Mouse (Mus musculus): ENCODE data around the gene Pdilt. TPM values are rescaled to one million over a fixed set of nuclear protein-coding genes. Genes with fewer than 3 reads are reported as not detected.

The Pdilt gene
- polyA plus RNA-seq, 1 experiment from 2014 or later = not detected

DNA sequence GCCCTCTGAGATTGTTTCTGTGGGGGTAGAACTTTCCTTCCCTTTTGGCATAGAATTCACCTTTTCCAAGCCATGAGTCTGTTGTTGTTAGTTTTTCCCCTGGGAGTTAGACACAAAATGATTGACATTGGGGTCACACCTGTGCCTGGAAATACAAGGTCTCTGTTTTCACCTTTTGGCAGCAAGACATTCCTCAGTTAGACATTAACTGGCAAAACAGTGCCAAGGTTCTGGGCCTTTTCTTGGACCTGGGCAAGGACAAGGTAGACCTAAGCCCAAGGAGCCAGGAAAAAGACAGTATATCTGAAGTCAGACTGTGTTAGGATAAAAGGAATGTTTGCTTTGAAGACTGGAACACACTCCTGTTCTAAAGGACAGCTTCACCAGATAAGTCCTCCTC lies 44.0 kb downstream of the Pdilt start, which contains the start of gene Umod:
Gene Umod, minus strand, starts transcription at position 27 of the 400 bp plus-strand sequence.
- no peak for DNase-seq (ENCODE audit: low spot score)
- H3K9ac ChIP-seq (ENCODE audit: low read depth, low read length) = no peak within 1 kb of the TSS
- ATAC-seq (ENCODE audit: low read depth) = no peak
- no peak within 1 kb of the TSS for H3K4me3 ChIP-seq (ENCODE audit: low read depth, low read length)
- no peaks in the 10 kb centered on the region for H3K4me1 ChIP-seq (ENCODE audit: control insufficient read depth, insufficient read depth, low read length)
- H3K9me3 ChIP-seq (ENCODE audit: control insufficient read depth, low read length) = no peaks in the 10 kb centered on the region
- no peaks in the 10 kb centered on the region for H3K27me3 ChIP-seq (replicated peaks; ENCODE audit: control insufficient read depth, insufficient read depth, low read length)
- H3K4me2 ChIP-seq (ENCODE audit: low read depth, low read length) = no peak within 1 kb of the TSS
- no peaks in the 10 kb centered on the region for H3K36me3 ChIP-seq (ENCODE audit: control insufficient read depth, insufficient read depth, low read length)
- H3K27ac ChIP-seq (replicated peaks; ENCODE audit: low read depth, low read length) = no peak within 1 kb of the TSS

DNA sequence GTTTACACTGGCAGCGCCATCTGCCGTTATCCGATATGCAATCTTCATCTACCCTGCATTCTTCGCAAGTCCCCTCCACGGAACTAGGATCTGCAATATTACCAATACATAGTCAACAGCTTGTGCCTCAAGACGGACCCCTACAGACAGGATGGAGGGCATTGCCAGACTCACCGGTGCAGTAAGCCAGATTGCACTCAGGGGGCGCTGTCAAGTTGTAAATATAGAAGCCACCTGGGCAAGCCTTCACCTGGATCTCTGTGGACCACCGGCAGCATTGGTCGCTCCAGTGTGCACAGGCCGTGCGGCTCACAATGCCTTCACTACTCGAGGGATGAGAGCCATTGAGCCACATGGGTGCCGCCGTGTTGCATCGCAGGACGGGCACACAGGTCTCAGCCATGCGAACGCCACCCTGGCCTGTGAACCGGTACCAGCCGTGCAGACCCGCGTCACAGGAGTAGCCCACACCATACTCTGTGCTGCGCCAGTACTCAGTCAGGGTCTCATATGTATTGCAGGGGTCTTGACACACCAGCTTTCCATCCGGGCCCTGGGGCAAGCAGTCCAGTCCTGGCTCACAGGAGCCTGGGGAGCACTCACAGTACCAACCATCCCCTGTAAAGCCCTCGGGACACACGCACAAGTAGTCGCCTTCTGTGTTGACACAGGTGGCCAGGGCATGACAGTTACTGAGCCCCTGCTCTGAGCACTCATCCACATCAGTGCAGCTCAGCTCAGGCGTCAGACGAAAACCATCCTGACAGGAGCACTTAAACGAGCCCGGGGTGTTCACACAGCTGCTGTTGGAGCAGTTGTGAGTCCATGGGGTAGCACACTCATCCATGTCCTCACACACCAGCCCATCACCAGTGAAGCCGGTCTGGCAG lies 46.5 kb downstream of the Pdilt start:
- H3K4me1 ChIP-seq (ENCODE audit: control insufficient read depth, insufficient read depth, low read length) = no peaks in the 10 kb centered on the region
- ATAC-seq (ENCODE audit: low read depth) (no peak), DNase-seq (ENCODE audit: low spot score) (peak; percentile 2)
- no peak overlapping the region for H3K4me3 ChIP-seq (ENCODE audit: low read depth, low read length)
- H3K9me3 ChIP-seq (ENCODE audit: control insufficient read depth, low read length) = no peaks in the 10 kb centered on the region
- H3K27ac ChIP-seq (replicated peaks; ENCODE audit: low read depth, low read length) = no peak overlapping the region
- H3K27me3 ChIP-seq (replicated peaks; ENCODE audit: control insufficient read depth, insufficient read depth, low read length) = no peaks in the 10 kb centered on the region
- H3K36me3 ChIP-seq (ENCODE audit: control insufficient read depth, insufficient read depth, low read length) = no peaks in the 10 kb centered on the region
- WGBS = 72% methylated on average over 32 of the region's 33 CpGs
- H3K4me2 ChIP-seq (ENCODE audit: low read depth, low read length) = no peak overlapping the region
- no peak overlapping the region for H3K9ac ChIP-seq (ENCODE audit: low read depth, low read length)

DNA sequence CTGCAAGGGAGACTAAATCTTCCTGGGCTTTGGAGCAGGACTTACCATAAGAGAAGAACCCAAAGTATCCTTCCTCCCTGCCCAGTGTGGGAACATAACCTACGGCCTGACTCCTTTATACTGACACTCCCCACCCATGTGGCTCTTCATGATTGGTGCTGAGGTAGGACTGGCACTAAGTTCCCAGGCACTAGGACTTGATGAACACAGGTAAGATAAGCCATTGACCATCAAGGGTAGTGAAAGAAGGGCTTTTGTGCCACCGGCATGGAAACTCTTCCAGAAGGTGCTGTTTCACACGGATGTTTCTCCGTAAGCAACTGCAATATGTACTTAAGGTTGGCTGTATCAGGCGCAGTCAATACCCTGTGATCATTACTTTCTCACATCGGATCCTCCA lies 64.1 kb downstream of the Pdilt start, which contains the start of gene Gp2:
Gene Gp2, minus strand, starts transcription at position 101 of the 400 bp plus-strand sequence.
- Histone ChIP-seq H3K27me3 (replicated peaks; ENCODE audit: control insufficient read depth, insufficient read depth, low read length) (no peaks in the 10 kb centered on the region), H3K4me2 (ENCODE audit: low read depth, low read length) (no peak within 1 kb of the TSS), H3K9ac (ENCODE audit: low read depth, low read length) (no peak within 1 kb of the TSS), H3K4me3 (ENCODE audit: low read depth, low read length) (no peak within 1 kb of the TSS), H3K36me3 (ENCODE audit: control insufficient read depth, insufficient read depth, low read length) (no peaks in the 10 kb centered on the region), H3K4me1 (ENCODE audit: control insufficient read depth, insufficient read depth, low read length) (no peaks in the 10 kb centered on the region), H3K27ac (replicated peaks; ENCODE audit: low read depth, low read length) (no peak within 1 kb of the TSS), H3K9me3 (ENCODE audit: control insufficient read depth, low read length) (no peaks in the 10 kb centered on the region)
- WGBS = 93% methylated on average over 6 of the region's 6 CpGs
- DNase-seq (ENCODE audit: low spot score) = no peak
- no peak for ATAC-seq (ENCODE audit: low read depth)

DNA sequence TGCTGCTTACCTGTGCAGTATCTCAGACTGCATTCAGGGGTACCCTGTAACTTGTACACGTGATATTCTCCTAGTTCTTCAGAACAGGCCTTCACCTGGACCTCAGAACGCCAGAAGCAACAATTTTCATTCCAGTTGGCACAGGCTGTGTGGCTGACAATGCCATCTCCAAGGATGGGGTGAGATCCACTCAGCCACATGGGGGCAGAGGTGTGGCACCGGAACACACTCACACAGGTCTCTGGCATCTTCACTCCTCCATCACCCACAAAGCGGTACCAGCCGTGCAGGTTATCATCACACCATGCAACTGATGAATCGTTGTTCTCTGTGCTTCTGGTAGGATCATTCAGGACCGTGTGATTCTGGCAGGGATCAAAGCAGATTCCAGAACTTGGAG lies 69.1 kb downstream of the Pdilt start:
- no peak overlapping the region for H3K4me2 ChIP-seq (ENCODE audit: low read depth, low read length)
- no peaks in the 10 kb centered on the region for H3K27me3 ChIP-seq (replicated peaks; ENCODE audit: control insufficient read depth, insufficient read depth, low read length)
- no peak overlapping the region for H3K27ac ChIP-seq (replicated peaks; ENCODE audit: low read depth, low read length)
- no peak overlapping the region for H3K9ac ChIP-seq (ENCODE audit: low read depth, low read length)
- H3K36me3 ChIP-seq (ENCODE audit: control insufficient read depth, insufficient read depth, low read length) = no peaks in the 10 kb centered on the region
- no peak overlapping the region for H3K4me3 ChIP-seq (ENCODE audit: low read depth, low read length)
- H3K9me3 ChIP-seq (ENCODE audit: control insufficient read depth, low read length) = no peaks in the 10 kb centered on the region
- no peak for DNase-seq (ENCODE audit: low spot score)
- no peak for ATAC-seq (ENCODE audit: low read depth)
- 84% methylated on average over 7 of the region's 7 CpGs for WGBS
- no peaks in the 10 kb centered on the region for H3K4me1 ChIP-seq (ENCODE audit: control insufficient read depth, insufficient read depth, low read length)

DNA sequence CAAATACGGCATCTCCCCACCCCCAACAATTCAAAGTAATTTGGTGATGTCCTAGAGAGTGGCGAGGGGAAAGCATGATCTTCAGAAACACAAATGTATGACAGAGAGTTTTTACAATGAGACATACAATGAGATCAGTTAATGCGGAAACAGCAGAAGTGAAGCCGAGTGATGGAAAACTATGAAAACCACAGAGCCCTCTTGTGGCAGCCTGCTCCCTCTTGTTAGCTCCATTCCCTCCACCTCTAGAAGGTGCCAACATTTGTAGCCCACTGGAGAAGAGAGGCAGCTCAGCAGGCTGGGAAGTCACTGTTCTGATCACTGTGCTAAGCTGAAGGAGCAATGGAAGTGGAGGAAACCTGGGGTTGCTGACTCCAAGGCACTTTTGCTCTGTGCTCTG lies 79.4 kb downstream of the Pdilt start:
- WGBS = 65% methylated on average over 4 of the region's 4 CpGs
- no peak overlapping the region for H3K4me3 ChIP-seq (ENCODE audit: low read depth, low read length)
- no peak overlapping the region for H3K9ac ChIP-seq (ENCODE audit: low read depth, low read length)
- no peak overlapping the region for H3K27ac ChIP-seq (replicated peaks; ENCODE audit: low read depth, low read length)
- DNase-seq (ENCODE audit: low spot score) (peak; percentile 4), ATAC-seq (ENCODE audit: low read depth) (no peak)
- no peaks in the 10 kb centered on the region for H3K36me3 ChIP-seq (ENCODE audit: control insufficient read depth, insufficient read depth, low read length)
- H3K9me3 ChIP-seq (ENCODE audit: control insufficient read depth, low read length) = no peaks in the 10 kb centered on the region
- no peaks in the 10 kb centered on the region for H3K4me1 ChIP-seq (ENCODE audit: control insufficient read depth, insufficient read depth, low read length)
- H3K4me2 ChIP-seq (ENCODE audit: low read depth, low read length) = no peak overlapping the region
- H3K27me3 ChIP-seq (replicated peaks; ENCODE audit: control insufficient read depth, insufficient read depth, low read length) = no peaks in the 10 kb centered on the region

DNA sequence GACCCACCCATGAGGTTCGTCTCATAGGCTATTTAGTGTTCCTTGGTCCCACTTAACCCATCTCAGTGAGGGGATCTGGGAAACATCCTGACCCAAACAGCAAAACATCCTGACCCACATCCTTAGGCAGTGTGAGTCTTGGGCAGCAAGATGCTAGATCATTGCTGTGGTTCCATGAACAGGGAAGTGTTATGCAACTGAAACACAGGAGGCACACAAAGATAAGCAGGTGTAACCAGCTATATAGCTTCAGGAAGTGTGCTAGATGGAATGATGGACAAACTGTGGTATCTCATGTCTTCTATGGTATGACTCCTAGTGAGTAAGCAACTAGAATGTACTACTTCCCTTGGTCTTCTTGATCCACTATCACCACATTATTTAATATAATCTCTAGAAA lies 81.4 kb downstream of the Pdilt start:
- Histone ChIP-seq H3K4me2 (ENCODE audit: low read depth, low read length) (no peak overlapping the region), H3K4me1 (ENCODE audit: control insufficient read depth, insufficient read depth, low read length) (no peaks in the 10 kb centered on the region), H3K36me3 (ENCODE audit: control insufficient read depth, insufficient read depth, low read length) (no peaks in the 10 kb centered on the region), H3K9ac (ENCODE audit: low read depth, low read length) (no peak overlapping the region), H3K9me3 (ENCODE audit: control insufficient read depth, low read length) (no peaks in the 10 kb centered on the region), H3K27me3 (replicated peaks; ENCODE audit: control insufficient read depth, insufficient read depth, low read length) (no peaks in the 10 kb centered on the region), H3K4me3 (ENCODE audit: low read depth, low read length) (no peak overlapping the region), H3K27ac (replicated peaks; ENCODE audit: low read depth, low read length) (no peak overlapping the region)
- WGBS = 93% methylated on average over 1 of the region's 1 CpGs
- no peak for DNase-seq (ENCODE audit: low spot score)
- ATAC-seq (ENCODE audit: low read depth) = no peak

Other genes with a start within 250 kb of the Pdilt start
- gene Gp2, start 64.2 kb downstream of the Pdilt start, polyA plus RNA-seq (2014; fragmentation: Nextera tagmentation; extraction: Ambion mirVana) = not detected in 2 replicates
- gene Umod, start 44.2 kb downstream of the Pdilt start, polyA plus RNA-seq (2014; fragmentation: Nextera tagmentation; extraction: Ambion mirVana) = 0.13 TPM in 1 of 2 replicates, not detected in the other
- gene Acsm5, start 4.0 kb downstream of the Pdilt start, polyA plus RNA-seq (2014; fragmentation: Nextera tagmentation; extraction: Ambion mirVana) = 0.15 and 0.20 TPM in 2 replicates
- not detected in 2 replicates for gene Acsm2, start 30.9 kb upstream of the Pdilt start, polyA plus RNA-seq (2014; fragmentation: Nextera tagmentation; extraction: Ambion mirVana)
- 0.37 and 0.47 TPM in 2 replicates for gene Acsm1, start 83.5 kb upstream of the Pdilt start, polyA plus RNA-seq (2014; fragmentation: Nextera tagmentation; extraction: Ambion mirVana)
- 8.9 and 9.6 TPM in 2 replicates for gene Acsm4, start 166.5 kb upstream of the Pdilt start, polyA plus RNA-seq (2014; fragmentation: Nextera tagmentation; extraction: Ambion mirVana)
- gene Thumpd1, start 197.3 kb upstream of the Pdilt start, polyA plus RNA-seq (2014; fragmentation: Nextera tagmentation; extraction: Ambion mirVana) = 65.3 and 82.7 TPM in 2 replicates
- gene Acsm3, start 237.4 kb upstream of the Pdilt start, polyA plus RNA-seq (2014; fragmentation: Nextera tagmentation; extraction: Ambion mirVana) = 0.24 TPM in 2 replicates

All from embryonic facial prominence, embryonic 14.5 days (tissue).